ENCODE assay signal across 16 mouse cellular contexts in the genomic region with DNA sequence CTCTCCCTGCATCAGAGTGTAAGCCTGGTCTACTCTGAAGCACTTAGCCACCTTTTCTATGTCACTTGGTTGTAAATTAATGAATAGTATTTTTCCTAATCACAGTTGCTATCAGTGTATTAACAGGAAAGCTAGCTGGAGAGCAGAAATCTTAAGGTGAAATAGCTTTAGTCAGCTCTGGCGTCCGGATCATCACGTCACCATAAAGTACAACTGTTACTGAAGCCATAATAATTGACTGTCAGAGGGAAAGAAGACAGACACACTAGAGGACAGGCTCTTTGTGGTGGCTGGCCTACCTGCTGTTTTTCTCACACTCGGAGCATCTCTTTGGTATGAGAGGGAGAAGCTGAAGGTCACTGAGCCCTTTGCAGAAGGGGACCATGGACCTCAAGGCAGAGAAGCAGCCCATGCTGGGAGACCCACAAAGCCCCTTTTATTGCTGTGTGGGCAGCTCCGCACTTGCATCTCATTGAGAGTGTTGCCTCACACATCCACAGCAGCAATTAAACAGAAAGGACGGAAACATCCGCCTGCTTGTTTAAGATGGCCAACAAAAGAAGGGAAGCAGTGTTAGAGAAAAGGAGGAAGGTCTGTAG.
DNase-seq lines count a peak whose midpoint lies in the region; ATAC-seq and TF ChIP-seq lines count a peak whose summit lies in the region.
"Had no signal": no experiment of that assay in that cellular context is flagged by ENCODE, and none has a peak within 500 bp of the region (broad histone marks: within the 10 kb centered on the region; RNA-seq: fewer than 3 reads in every experiment).

No protein-coding gene starts in this region.

- no peak overlapping the region for H3K4me3 ChIP-seq in lung, embryonic 14.5 days (ENCODE audit: low read depth, low read length)
- no peak overlapping the region for H3K4me3 ChIP-seq in forebrain, embryonic 11.5 days (ENCODE audit: low read depth, low read length)
- no peak overlapping the region for H3K4me3 ChIP-seq in hindbrain, embryonic 12.5 days
- H3K4me3 ChIP-seq in midbrain, embryonic 16.5 days (ENCODE audit: low read depth, low read length) = no peak overlapping the region
- H3K4me3 ChIP-seq: limb, embryonic 15.5 days; stomach, embryonic 15.5 days had no signal

- H3K4me2 ChIP-seq in lung, embryonic 14.5 days = no peak overlapping the region
- no peak overlapping the region for H3K4me2 ChIP-seq in forebrain, embryonic 11.5 days (ENCODE audit: low read depth, low read length, severe bottlenecking)
- no peak overlapping the region for H3K4me2 ChIP-seq in hindbrain, embryonic 12.5 days (replicated peaks)
- no peak overlapping the region for H3K4me2 ChIP-seq in midbrain, embryonic 16.5 days (ENCODE audit: low read length)
- H3K4me2 ChIP-seq: limb, embryonic 15.5 days; stomach, embryonic 15.5 days had no signal

- H3K9ac ChIP-seq in lung, embryonic 14.5 days = no peak overlapping the region
- H3K9ac ChIP-seq in forebrain, embryonic 11.5 days (ENCODE audit: low read length) = no peak overlapping the region
- H3K9ac ChIP-seq in hindbrain, embryonic 12.5 days = no peak overlapping the region
- H3K9ac ChIP-seq in midbrain, embryonic 16.5 days (ENCODE audit: low read depth, low read length) = no peak overlapping the region
- H3K9ac ChIP-seq: limb, embryonic 15.5 days; stomach, embryonic 15.5 days had no signal

- no peaks in the 10 kb centered on the region for H3K36me3 ChIP-seq in lung, embryonic 14.5 days (ENCODE audit: insufficient read depth)
- H3K36me3 ChIP-seq in forebrain, embryonic 11.5 days (ENCODE audit: control insufficient read depth, insufficient read depth, low read length) = no peaks in the 10 kb centered on the region
- no peaks in the 10 kb centered on the region for H3K36me3 ChIP-seq in hindbrain, embryonic 12.5 days
- no peaks in the 10 kb centered on the region for H3K36me3 ChIP-seq in midbrain, embryonic 16.5 days (ENCODE audit: control insufficient read depth, insufficient read depth, low read length)
- H3K36me3 ChIP-seq: limb, embryonic 15.5 days; stomach, embryonic 15.5 days had no signal

- TF ChIP-seq CTCF in lung, embryonic 14.5 days (IDR thresholded peaks at IDR 0.05; ENCODE audit: low read depth) = no peak

- 68% methylated on average over 7 of the region's 7 CpGs for WGBS in lung, embryonic 14.5 days
- 28% methylated on average over 7 of the region's 7 CpGs for WGBS in forebrain, embryonic 11.5 days
- 37% methylated on average over 7 of the region's 7 CpGs for WGBS in hindbrain, embryonic 12.5 days
- WGBS in midbrain, embryonic 16.5 days = 33% methylated on average over 7 of the region's 7 CpGs

- ATAC-seq in lung, embryonic 14.5 days (ENCODE audit: insufficient read depth) = no peak
- peak; percentile 73 for ATAC-seq in forebrain, embryonic 11.5 days (replicated peaks; ENCODE audit: low FRiP score)
- peak; percentile 64 for ATAC-seq in hindbrain, embryonic 12.5 days (ENCODE audit: low FRiP score)
- 0 out of 2 replicates have a peak, but pooled peaks have one; percentile 42 for ATAC-seq in midbrain, embryonic 16.5 days
- no peak for ATAC-seq in inflammation-experienced regulatory T-cells, adult 6 months
- ATAC-seq: intestine, postnatal 0 days had no signal

- no peak overlapping the region for H3K27ac ChIP-seq in lung, embryonic 14.5 days (ENCODE audit: low read depth)
- no peak overlapping the region for H3K27ac ChIP-seq in forebrain, embryonic 11.5 days (ENCODE audit: low read depth, low read length)
- H3K27ac ChIP-seq in hindbrain, embryonic 12.5 days = peak overlapping the region; percentile 48
- H3K27ac ChIP-seq in midbrain, embryonic 16.5 days (ENCODE audit: low read length) = peak overlapping the region; percentile 34; the same call in 1 of the 2 replicates
- H3K27ac ChIP-seq: limb, embryonic 15.5 days; stomach, embryonic 15.5 days had no signal

- peak; percentile 16 for DNase-seq in lung, embryonic 14.5 days
- no peak for DNase-seq in lung, postnatal 25 days (ENCODE audit: low spot score)
- no peak for DNase-seq in forebrain, embryonic 11.5 days (ENCODE audit: low spot score)
- no peak for DNase-seq in kidney, postnatal 36 days
- DNase-seq in right cerebral cortex, adult 2 months (ENCODE audit: low spot score in 2 of 2) = no peak
- DNase-seq: adrenal gland, postnatal 14 days; cerebellum, postnatal 36 days; kidney, postnatal 25 days; lung, adult 18-20 months; thymus, postnatal 25 days had no signal

- peaks cover 6% of the 10 kb centered on the region; the same call in 1 of the 2 replicates for H3K4me1 ChIP-seq in lung, embryonic 14.5 days (ENCODE audit: insufficient read depth)
- H3K4me1 ChIP-seq in forebrain, embryonic 11.5 days (replicated peaks; ENCODE audit: control insufficient read depth, insufficient read depth, low read length) = peaks cover 6% of the 10 kb centered on the region
- peaks cover 5% of the 10 kb centered on the region for H3K4me1 ChIP-seq in hindbrain, embryonic 12.5 days
- peaks cover 10% of the 10 kb centered on the region for H3K4me1 ChIP-seq in midbrain, embryonic 16.5 days (ENCODE audit: control insufficient read depth, insufficient read depth, low read length)
- H3K4me1 ChIP-seq: limb, embryonic 15.5 days; stomach, embryonic 15.5 days had no signal

- H3K27me3 ChIP-seq in lung, embryonic 14.5 days (ENCODE audit: insufficient read depth, low read length) = no peaks in the 10 kb centered on the region
- H3K27me3 ChIP-seq in forebrain, embryonic 11.5 days (ENCODE audit: control insufficient read depth, insufficient read depth, low read length) = no peaks in the 10 kb centered on the region
- H3K27me3 ChIP-seq in hindbrain, embryonic 12.5 days = no peaks in the 10 kb centered on the region
- H3K27me3 ChIP-seq in midbrain, embryonic 16.5 days (ENCODE audit: control insufficient read depth, insufficient read depth, low read depth, low read length) = no peaks in the 10 kb centered on the region
- H3K27me3 ChIP-seq: limb, embryonic 15.5 days; stomach, embryonic 15.5 days had no signal

- no peaks in the 10 kb centered on the region for H3K9me3 ChIP-seq in lung, embryonic 14.5 days (ENCODE audit: low read depth, low read length)
- no peaks in the 10 kb centered on the region for H3K9me3 ChIP-seq in forebrain, embryonic 11.5 days (ENCODE audit: control insufficient read depth, low read length)
- no peaks in the 10 kb centered on the region for H3K9me3 ChIP-seq in hindbrain, embryonic 12.5 days (replicated peaks)
- H3K9me3 ChIP-seq in midbrain, embryonic 16.5 days (replicated peaks; ENCODE audit: control insufficient read depth, low read length, poor library complexity, severe bottlenecking) = no peaks in the 10 kb centered on the region
- H3K9me3 ChIP-seq: limb, embryonic 15.5 days; stomach, embryonic 15.5 days had no signal

Comparison
In these comparisons a context has a peak if more than half of its experiments do, and no peak if none do; other contexts are left out.
1. ATAC-seq: peak in forebrain, embryonic 11.5 days (single experiment), hindbrain, embryonic 12.5 days (single experiment) and midbrain, embryonic 16.5 days (single experiment); none in lung, embryonic 14.5 days (single experiment) and inflammation-experienced regulatory T-cells, adult 6 months (single experiment).
2. H3K27ac ChIP-seq: peak in hindbrain, embryonic 12.5 days (single experiment) and midbrain, embryonic 16.5 days (single experiment); none in lung, embryonic 14.5 days (single experiment) and forebrain, embryonic 11.5 days (single experiment).